Mouse (Mus musculus) kidney, adult 2 months (tissue): ENCODE data around the gene Apoc1. TPM values are rescaled to one million over a fixed set of nuclear protein-coding genes. Genes with fewer than 3 reads are reported as not detected.

Experiments used
- DNase-seq: peaks from one replicate; pipeline ENCODE4 v3.0.0; 2021
- H3K27ac ChIP-seq: fragments of 200-500 bp; 2 replicates; pipeline ENCODE4 v1.5.1; 2012; ENCODE audit warnings: low read depth, low read length, control low read depth, inconsistent platforms; ENCODE audit not compliant: insufficient read depth
- H3K27me3 ChIP-seq: fragments of 200-500 bp; replicated peaks from 2 replicates; pipeline ENCODE4 v1.6.1; 2012; ENCODE audit warnings: mild to moderate bottlenecking, moderate library complexity, low read length, inconsistent platforms; ENCODE audit not compliant: control insufficient read depth, insufficient read depth
- H3K36me3 ChIP-seq: fragments of 200-500 bp; 2 replicates; pipeline ENCODE4 v1.6.1; 2012; ENCODE audit warnings: mild to moderate bottlenecking, moderate library complexity, low read length, inconsistent platforms; ENCODE audit not compliant: control insufficient read depth, insufficient read depth
- H3K4me1 ChIP-seq: fragments of 200-500 bp; 2 replicates; pipeline ENCODE4 v1.6.1; 2011; ENCODE audit warnings: low read length; ENCODE audit not compliant: control insufficient read depth, insufficient read depth
- H3K4me3 ChIP-seq: fragments of 200-500 bp; 2 replicates; pipeline ENCODE4 v1.5.1; 2011; ENCODE audit warnings: mild to moderate bottlenecking, low read depth, low read length, control low read depth; ENCODE audit not compliant: insufficient read depth
- CTCF ChIP-seq: fragments of 200-500 bp; conservative IDR thresholded peaks from 2 replicates; pipeline ENCODE4 v1.5.1; 2011; ENCODE audit warnings: low read depth, mild to moderate bottlenecking, control low read depth, low read length, moderate library complexity, mixed read lengths; ENCODE audit not compliant: insufficient read depth, insufficient read length
- POLR2A ChIP-seq: fragments of 200-500 bp; IDR thresholded peaks from one replicate; pipeline ENCODE4 v1.6.1; 2011; ENCODE audit warnings: low read depth, low read length, control low read depth
- WGBS: fragments of 180-500 bp; shearing (Covaris S2); methylation state at CpG from one replicate; pipeline ENCODE4 v1.1.7; 2018; 5-methylcytosine and 5-hydroxymethylcytosine counted together
- polyA plus RNA-seq: library from polyadenylated mRNA; depleted of rRNA; stranded (reverse); fragments of >200 nt; gene quantifications from 2 replicates; pipeline ENCODE4 v1.2.3, GENCODE M21; 2012

Gene Apoc1
- polyA plus RNA-seq, 1 experiment = 16.5 TPM

DNA sequence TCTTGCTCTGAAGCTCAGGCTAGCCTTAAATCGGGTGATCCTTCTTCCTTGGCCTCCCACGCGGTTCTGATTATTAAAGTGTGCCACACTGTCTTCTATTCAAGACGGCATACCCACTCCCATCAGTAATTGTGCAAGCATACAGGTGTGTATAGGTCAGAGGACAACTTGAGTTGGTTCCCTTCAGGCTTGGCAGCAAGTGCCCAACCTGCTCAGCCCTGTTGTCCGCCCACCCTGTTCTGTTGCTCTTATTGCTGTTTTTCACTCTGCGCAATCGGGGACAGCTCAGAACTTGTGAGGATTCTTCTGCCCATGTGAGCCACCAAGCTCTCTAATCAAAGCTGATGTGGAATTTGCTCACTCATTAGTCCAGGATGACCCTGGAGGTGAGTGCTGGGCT is 12.8 kb upstream of the Apoc1 start:
- TF ChIP-seq POLR2A (no peak), CTCF (no peak)
- Histone ChIP-seq H3K4me1 (peaks cover 7% of the 10 kb centered on the region; the same call in 1 of the 2 replicates), H3K27ac (no peak overlapping the region), H3K36me3 (no peaks in the 10 kb centered on the region), H3K27me3 (no peaks in the 10 kb centered on the region), H3K4me3 (no peak overlapping the region)
- WGBS = 92% methylated on average over 7 of the region's 7 CpGs
- DNase-seq = no peak

DNA sequence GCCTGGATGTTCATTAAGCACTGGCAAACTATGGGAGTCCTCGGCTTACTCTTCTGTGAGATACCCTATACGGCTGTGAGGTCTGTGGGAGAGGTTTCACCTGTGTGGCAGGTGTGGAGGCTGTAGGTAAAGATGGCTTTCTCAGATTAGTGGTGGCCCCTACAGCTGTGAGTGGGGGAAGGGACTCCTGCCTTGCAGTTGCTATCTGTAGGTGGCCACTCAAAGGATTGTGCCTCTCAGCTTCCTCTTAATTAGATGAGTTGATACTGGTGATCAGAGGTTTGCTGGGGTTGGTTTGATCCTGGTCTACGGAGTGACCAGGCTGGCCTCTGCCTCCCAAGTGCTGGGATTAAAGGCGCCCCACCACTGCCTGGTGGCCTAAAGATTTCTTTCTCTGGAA is 12.0 kb upstream of the Apoc1 start:
- Histone ChIP-seq H3K4me3 (no peak overlapping the region), H3K27ac (no peak overlapping the region), H3K36me3 (no peaks in the 10 kb centered on the region), H3K4me1 (peaks cover 9% of the 10 kb centered on the region), H3K27me3 (no peaks in the 10 kb centered on the region)
- TF ChIP-seq CTCF (no peak), POLR2A (no peak)
- WGBS = 98% methylated on average over 4 of the region's 4 CpGs
- DNase-seq = no peak

DNA sequence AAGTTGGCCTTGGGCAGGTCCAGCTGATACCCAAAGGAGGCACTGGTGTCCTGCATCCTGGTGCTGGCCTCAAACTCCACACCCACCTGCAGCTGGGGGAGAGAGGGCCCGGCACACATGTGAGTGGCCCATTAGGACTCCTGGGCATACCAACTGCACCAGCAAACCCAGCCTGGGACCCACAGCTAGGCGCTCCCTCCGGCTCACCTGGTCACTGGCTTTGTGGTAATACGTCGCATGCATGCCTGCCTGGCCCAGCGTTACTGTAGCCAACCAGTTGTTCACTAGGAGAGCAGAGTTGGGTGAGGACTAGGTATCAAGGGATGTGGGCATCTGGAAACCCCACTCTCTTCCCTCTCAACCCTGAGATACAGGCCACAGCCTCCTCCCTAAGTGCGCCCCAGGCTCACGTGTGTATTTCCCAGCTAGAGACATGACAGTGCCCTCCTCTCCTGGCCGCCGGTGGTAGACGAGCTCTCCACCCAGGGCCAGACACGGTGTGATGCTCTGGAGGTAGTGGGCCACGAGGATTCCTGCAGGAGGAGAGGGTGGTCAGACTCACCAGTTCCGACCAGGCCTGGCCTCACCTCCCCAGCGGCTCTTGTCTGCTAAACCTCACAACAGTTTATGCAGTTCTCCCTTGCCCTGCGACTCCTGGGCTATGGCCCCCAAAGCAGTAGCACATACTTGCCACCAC is 10.5 kb upstream of the Apoc1 start:
- Histone ChIP-seq H3K4me1 (peaks cover 20% of the 10 kb centered on the region), H3K36me3 (no peaks in the 10 kb centered on the region), H3K4me3 (no peak overlapping the region), H3K27me3 (no peaks in the 10 kb centered on the region), H3K27ac (no peak overlapping the region)
- no peak for DNase-seq
- no peak for TF ChIP-seq CTCF
- TF ChIP-seq POLR2A = no peak
- 94% methylated on average over 16 of the region's 16 CpGs for WGBS

DNA sequence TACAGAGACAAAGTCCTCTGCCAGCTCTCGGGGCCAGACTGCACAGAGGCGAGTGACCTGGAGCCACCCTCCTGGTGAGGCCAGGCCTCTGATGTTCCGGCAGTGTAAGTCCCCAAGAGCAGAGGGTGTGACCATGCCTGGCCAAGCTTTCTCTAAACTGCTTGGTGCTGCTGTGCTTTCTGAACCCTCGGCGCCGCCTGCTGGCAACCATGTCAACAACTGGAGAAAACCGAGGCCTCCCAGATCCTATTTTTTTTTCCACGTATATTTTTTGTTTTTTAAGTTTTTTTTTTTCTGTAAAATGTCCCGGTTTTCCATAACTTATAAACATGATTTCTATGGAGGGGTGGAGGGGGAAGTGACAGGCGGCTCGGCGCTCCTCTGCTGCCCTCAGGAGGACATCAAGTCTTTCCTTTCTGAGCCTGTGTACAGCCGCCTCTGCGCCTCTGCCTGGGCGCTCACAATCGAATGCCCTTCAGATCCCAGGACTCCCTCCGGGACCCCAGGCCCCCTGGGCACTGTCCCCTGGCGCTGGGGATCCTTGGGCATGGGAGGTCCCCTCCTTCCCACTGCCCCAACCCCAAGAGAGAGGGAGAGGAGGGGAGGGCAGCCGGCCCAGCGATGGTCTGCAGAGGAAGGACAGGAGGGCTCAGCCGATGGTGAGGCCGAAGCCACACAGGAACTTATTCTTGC is 8.8 kb upstream of the Apoc1 start:
- DNase-seq = peak; percentile 87

DNA sequence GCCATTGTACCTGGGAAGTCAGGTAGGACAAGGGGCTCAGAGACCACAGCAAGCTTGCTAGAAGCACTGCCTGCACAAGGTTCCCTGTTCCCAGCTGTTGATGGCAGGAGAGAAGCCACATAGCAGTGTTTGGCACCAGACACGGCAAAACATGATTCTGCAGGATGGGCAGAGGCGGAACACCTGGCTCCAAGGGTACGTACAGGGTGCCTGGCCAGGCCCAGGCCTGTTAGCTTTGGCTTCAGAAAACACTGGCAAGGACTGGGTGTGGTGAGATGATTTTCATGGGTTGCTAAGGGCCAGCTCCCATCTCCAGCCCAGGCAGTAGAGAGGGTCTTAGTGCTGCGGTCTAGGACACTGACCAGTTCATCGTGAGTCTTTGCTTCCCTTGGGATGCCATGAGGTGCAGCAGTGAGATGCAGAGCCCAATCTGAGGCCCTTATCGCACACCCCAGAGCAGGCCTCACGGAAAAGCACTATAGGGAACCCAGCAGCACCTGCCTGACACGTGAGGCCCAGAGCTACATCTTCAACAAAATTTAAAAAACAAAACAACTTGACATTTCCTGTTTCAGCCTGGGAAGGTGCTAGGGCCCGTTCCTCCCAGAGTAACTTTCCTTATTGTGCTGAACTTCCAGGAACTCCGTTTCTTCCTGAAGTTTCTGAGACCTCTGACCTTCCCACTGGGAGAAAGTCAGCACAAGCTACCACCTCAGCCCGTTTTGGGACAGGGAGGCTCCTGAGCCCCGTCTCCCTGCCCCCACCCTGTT is 8.0 kb upstream of the Apoc1 start:
- Histone ChIP-seq H3K27ac (peak overlapping the region; percentile 59), H3K36me3 (no peaks in the 10 kb centered on the region), H3K4me1 (peaks cover 20% of the 10 kb centered on the region), H3K4me3 (no peak overlapping the region), H3K27me3 (no peaks in the 10 kb centered on the region)
- no peak for DNase-seq
- TF ChIP-seq CTCF (no peak), POLR2A (no peak)
- 43% methylated on average over 12 of the region's 12 CpGs for WGBS

More for the DNA sequence above, 8.8 kb upstream of the Apoc1 start:
- Histone ChIP-seq H3K27me3 (no peaks in the 10 kb centered on the region), H3K4me1 (peaks cover 20% of the 10 kb centered on the region), H3K36me3 (no peaks in the 10 kb centered on the region), H3K4me3 (no peak overlapping the region), H3K27ac (peak overlapping the region; percentile 59)
- TF ChIP-seq POLR2A = no peak
- TF ChIP-seq CTCF = peak; percentile 73
- WGBS = 28% methylated on average over 22 of the region's 22 CpGs

DNA sequence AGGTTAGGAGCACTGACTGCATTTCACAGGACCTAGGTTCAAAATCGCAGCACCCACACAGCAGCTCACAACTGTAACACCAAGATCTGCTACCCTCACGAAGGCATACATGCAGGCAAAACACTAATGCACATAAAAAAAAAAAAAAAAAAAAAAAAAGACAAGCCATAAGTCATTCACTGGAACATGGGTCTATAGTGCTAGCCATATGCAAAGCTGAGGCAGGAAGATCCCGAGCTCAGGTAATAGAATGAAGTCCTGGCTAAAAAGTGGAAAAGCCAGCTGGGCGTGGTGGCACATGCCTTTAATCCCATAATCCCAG is 7.3 kb upstream of the Apoc1 start:
- Histone ChIP-seq H3K4me1 (peaks cover 20% of the 10 kb centered on the region), H3K27ac (no peak overlapping the region), H3K36me3 (no peaks in the 10 kb centered on the region), H3K27me3 (no peaks in the 10 kb centered on the region), H3K4me3 (no peak overlapping the region)
- TF ChIP-seq POLR2A (no peak), CTCF (no peak)
- WGBS = 83% methylated on average over 4 of the region's 4 CpGs
- no peak for DNase-seq
